Mouse (Mus musculus) mesoderm, embryonic 11.5 days (tissue): ENCODE results near the gene Kif1a.

ENCODE experiments used
- DNase-seq: peaks from one replicate; pipeline ENCODE4 v3.0.0-alpha.2; 2012; ENCODE audit warnings: low read depth, low spot score

The Kif1a gene

GRCm38 (mm10) chr1:93101571-93102061 lies at the start of gene Kif1a:
Kif1a (minus strand) TSS chr1:93101951.
- DNase-seq: peak; percentile 80

GRCm38 (mm10) chr1:93150907-93151661 lies 49.3 kb upstream of the Kif1a start:
- DNase-seq: no peak

- no peak for DNase-seq
Observed at GRCm38 (mm10) chr1:93144176-93144575, 42.4 kb upstream of the Kif1a start.

- DNase-seq: no peak
Observed at GRCm38 (mm10) chr1:93142871-93143270, 41.1 kb upstream of the Kif1a start.

GRCm38 (mm10) chr1:93139713-93140112 lies 38.0 kb upstream of the Kif1a start:
- no peak for DNase-seq

GRCm38 (mm10) chr1:93138534-93138933 lies 36.8 kb upstream of the Kif1a start:
- DNase-seq: no peak

- DNase-seq: no peak
Observed at GRCm38 (mm10) chr1:93135036-93135526, 33.3 kb upstream of the Kif1a start, which contains the start of gene Agxt. Agxt (plus strand) TSS chr1:93135240.

- DNase-seq: no peak
Observed at GRCm38 (mm10) chr1:93132676-93133075, 30.9 kb upstream of the Kif1a start.

- DNase-seq: no peak
Observed at GRCm38 (mm10) chr1:93130242-93130983, 28.7 kb upstream of the Kif1a start.

GRCm38 (mm10) chr1:93128710-93129349 lies 27.1 kb upstream of the Kif1a start:
- DNase-seq: peak; percentile 75

GRCm38 (mm10) chr1:93128209-93128608 lies 26.5 kb upstream of the Kif1a start:
- DNase-seq: no peak

GRCm38 (mm10) chr1:93125256-93125655 lies 23.5 kb upstream of the Kif1a start:
- no peak for DNase-seq

GRCm38 (mm10) chr1:93124066-93124465 lies 22.3 kb upstream of the Kif1a start:
- DNase-seq: no peak

- no peak for DNase-seq
Observed at GRCm38 (mm10) chr1:93123179-93123854, 21.6 kb upstream of the Kif1a start.

- DNase-seq: no peak
Observed at GRCm38 (mm10) chr1:93118816-93119215, 17.1 kb upstream of the Kif1a start.

GRCm38 (mm10) chr1:93115471-93115870 lies 13.7 kb upstream of the Kif1a start:
- DNase-seq: no peak

- peak; percentile 94 for DNase-seq
Observed at GRCm38 (mm10) chr1:93114713-93115463, 13.1 kb upstream of the Kif1a start.

- no peak for DNase-seq
Observed at GRCm38 (mm10) chr1:93102700-93103099, 949 bp upstream of the Kif1a start.

- peak; percentile 60 for DNase-seq
Observed at GRCm38 (mm10) chr1:93100576-93101491, 917 bp downstream of the Kif1a start.

GRCm38 (mm10) chr1:93100243-93100575 lies 1.5 kb downstream of the Kif1a start:
- no peak for DNase-seq
